In the genomic region with DNA sequence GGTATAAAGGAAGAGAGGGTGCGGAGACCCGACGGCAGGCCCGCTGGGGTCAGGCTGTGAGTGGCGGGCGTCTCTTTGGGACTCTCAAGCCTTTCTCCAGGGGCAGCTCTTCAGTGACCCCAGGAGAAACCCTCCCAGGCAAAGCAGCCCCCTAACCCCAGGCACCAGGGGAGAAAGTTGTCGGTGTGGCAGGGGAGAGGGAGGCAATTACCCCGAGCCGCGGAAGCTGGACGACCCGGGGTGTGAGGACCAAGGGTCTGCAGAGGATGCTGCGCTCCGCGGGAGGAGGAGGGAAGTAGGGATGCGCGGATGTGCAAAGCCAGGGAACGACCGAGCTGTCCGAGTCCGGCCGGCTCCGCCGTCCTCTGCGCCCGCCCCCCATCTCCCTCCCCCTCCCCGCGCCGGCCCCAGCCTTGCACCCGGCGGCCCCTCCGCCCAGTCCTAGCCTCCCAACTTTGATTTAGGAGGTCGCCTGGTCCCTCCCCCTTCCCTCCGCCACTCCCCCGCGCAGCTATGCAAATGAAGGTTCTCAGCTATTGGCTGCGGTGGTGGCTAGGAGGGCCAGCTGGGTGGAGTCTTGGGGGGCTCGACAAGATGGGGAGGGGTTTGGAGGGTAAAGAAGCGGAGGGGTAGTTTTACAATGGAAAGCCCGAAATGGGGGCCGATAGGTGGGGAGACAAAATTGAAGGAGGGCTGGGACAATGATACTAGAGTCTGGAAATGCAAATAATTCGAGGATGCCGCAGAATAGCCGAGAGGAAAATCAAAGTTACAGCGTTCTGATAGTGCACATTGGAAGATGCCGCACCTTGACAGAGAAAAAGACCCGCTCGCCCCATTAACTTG, we compare ENCODE assay signal across 9 mouse cellular contexts. TPM values are rescaled to one million over a fixed set of nuclear protein-coding genes. Genes with fewer than 3 reads are reported as not detected.
A peak's percentile ranks its signal among the peaks of the same experiment; 100 is the strongest.
DNase-seq lines count a peak whose midpoint lies in the region; ATAC-seq lines count a peak whose summit lies in the region.
"Had no signal": no experiment of that assay in that cellular context is flagged by ENCODE, and none has a peak within 500 bp of the region (broad histone marks: within the 10 kb centered on the region; RNA-seq: fewer than 3 reads in every experiment).

A gene (minus strand): TSS at position 474 of the 846 bp plus-strand sequence.

- H3K4me1 ChIP-seq in forebrain, embryonic 15.5 days, result peaks cover 31% of the 10 kb centered on the region
- peaks cover 19% of the 10 kb centered on the region for H3K4me1 ChIP-seq in hindbrain, embryonic 12.5 days

- peak within 1 kb of the TSS; percentile 50 for H3K4me3 ChIP-seq in forebrain, embryonic 15.5 days
- H3K4me3 ChIP-seq in hindbrain, embryonic 12.5 days, result peak within 1 kb of the TSS; percentile 50
- H3K4me3 ChIP-seq: erythroblast, embryonic 14.5 days had no signal

- no peaks in the 10 kb centered on the region for H3K36me3 ChIP-seq in forebrain, embryonic 15.5 days
- no peaks in the 10 kb centered on the region for H3K36me3 ChIP-seq in hindbrain, embryonic 12.5 days

- no peaks in the 10 kb centered on the region for H3K9me3 ChIP-seq in forebrain, embryonic 15.5 days
- H3K9me3 ChIP-seq in hindbrain, embryonic 12.5 days (replicated peaks), result no peaks in the 10 kb centered on the region

- 1% methylated on average over 47 of the region's 48 CpGs for WGBS in forebrain, embryonic 15.5 days
- 2% methylated on average over 32 of the region's 48 CpGs for WGBS in hindbrain, embryonic 12.5 days

- peak within 1 kb of the TSS; percentile 53 for H3K27ac ChIP-seq in forebrain, embryonic 15.5 days (replicated peaks)
- H3K27ac ChIP-seq in hindbrain, embryonic 12.5 days, result no peak within 1 kb of the TSS

- peak within 1 kb of the TSS; percentile 60 for H3K4me2 ChIP-seq in forebrain, embryonic 15.5 days (replicated peaks)
- peak within 1 kb of the TSS; percentile 73 for H3K4me2 ChIP-seq in hindbrain, embryonic 12.5 days (replicated peaks)

- H3K9ac ChIP-seq in forebrain, embryonic 15.5 days (replicated peaks), result peak within 1 kb of the TSS; percentile 53
- H3K9ac ChIP-seq in hindbrain, embryonic 12.5 days, result peak within 1 kb of the TSS; percentile 65

- peak; percentile 96 for DNase-seq in R1 (ENCODE audit: low read depth, low spot score)
- DNase-seq in cerebellum, adult 11 months, result peak; percentile 77
- no peak for DNase-seq in left cerebral cortex, adult 8-10 months (ENCODE audit: low spot score in 2 of 2)
- DNase-seq in lung, postnatal 36 days, result peak; percentile 80
- DNase-seq in right cerebral cortex, postnatal 14 days, result peak; percentile 60

- ATAC-seq in forebrain, embryonic 15.5 days (replicated peaks), result peak; percentile 85
- peak; percentile 81 for ATAC-seq in hindbrain, embryonic 12.5 days (ENCODE audit: low FRiP score)
- no peak for ATAC-seq in monocyte, adult 5-6 weeks (replicated peaks; ENCODE audit: insufficient number of reproducible peaks, low FRiP score, low TSS enrichment, poor library complexity, severe bottlenecking)

- H3K27me3 ChIP-seq in forebrain, embryonic 15.5 days, result peaks cover 44% of the 10 kb centered on the region
- H3K27me3 ChIP-seq in hindbrain, embryonic 12.5 days, result peaks cover 64% of the 10 kb centered on the region

RNA-seq across cellular contexts. Expression of the gene that starts here (rescaled TPM):
- polyA plus RNA-seq in forebrain, embryonic 15.5 days (2015; fragmentation: Nextera tagmentation; extraction: Ambion mirVana), result 2.9 and 3.2 TPM in 2 replicates
- polyA plus RNA-seq in hindbrain, embryonic 12.5 days (2016; fragmentation: Nextera tagmentation; extraction: Ambion mirVana), result 2.1 and 2.2 TPM in 2 replicates
- 100 to 1,000 TPM in 1 of 4 experiments, 10 to 100 TPM in 3; 83.1 to 109 (median 94.1) TPM for total RNA-seq in left cerebral cortex, adult 8-10 months (2022)
- total RNA-seq in monocyte, adult 5-6 weeks (2017), result 1.1 TPM in 1 of 3 replicates, not detected in the others
- polyA plus RNA-seq: erythroblast, embryonic 14.5 days had no signal

Comparison
In these comparisons a context has a peak if more than half of its experiments do, and no peak if none do; other contexts are left out.
1. RNA of the gene that starts here (total RNA-seq): 83.1 to 109 TPM in left cerebral cortex, adult 8-10 months; 1.1 TPM in monocyte, adult 5-6 weeks; every median in the first group is over 10 times any median in the second.
2. DNase-seq: peak in R1 (single experiment), cerebellum, adult 11 months (single experiment), lung, postnatal 36 days (single experiment) and right cerebral cortex, postnatal 14 days (single experiment); none in left cerebral cortex, adult 8-10 months (0 of 2).